Mouse (Mus musculus): ENCODE results near the gene Trim66.

The Trim66 gene

DNA sequence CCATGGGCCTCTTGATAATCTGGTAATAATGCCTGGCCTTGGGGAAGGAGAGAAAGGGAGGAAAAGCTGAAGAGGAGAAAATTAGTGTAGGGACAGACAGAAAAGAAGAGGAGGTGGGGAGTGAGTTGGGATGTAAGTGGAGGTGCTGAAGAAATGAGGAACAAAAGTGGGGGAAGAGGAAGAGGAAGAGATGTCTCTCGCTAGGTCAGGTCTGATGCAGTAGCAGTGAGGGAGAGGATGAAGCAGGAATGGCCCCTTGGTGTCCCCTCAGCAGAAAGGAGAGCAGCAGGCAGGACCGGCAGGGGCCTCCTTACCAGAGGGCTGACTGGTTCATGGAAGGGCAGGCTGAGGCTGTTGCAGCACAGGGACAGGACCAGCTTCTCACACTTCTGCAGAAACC lies 52.2 kb downstream of the Trim66 start:
- DNase-seq (ENCODE audit: low read depth, low spot score): no peak

DNA sequence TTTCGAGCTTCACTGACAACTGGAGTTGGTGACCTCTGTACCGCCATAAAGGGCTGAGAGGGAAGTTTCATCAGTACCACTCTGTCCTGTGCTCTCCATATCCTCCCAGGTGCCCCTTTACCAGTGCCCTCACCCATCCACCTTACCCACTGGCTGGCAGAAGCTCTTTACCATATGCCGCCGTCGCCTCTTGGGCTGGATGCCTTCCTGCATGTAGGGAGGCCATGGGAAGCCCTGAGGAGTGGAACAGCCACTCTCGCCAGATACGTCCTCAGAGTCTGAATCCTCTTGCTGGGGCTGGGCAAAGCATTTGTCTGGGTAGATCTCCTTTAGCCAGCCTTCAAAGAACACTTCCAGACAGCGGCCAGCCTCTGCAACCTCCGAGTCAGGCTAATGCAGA lies 53.1 kb downstream of the Trim66 start:
- DNase-seq (ENCODE audit: low read depth, low spot score): no peak

DNA sequence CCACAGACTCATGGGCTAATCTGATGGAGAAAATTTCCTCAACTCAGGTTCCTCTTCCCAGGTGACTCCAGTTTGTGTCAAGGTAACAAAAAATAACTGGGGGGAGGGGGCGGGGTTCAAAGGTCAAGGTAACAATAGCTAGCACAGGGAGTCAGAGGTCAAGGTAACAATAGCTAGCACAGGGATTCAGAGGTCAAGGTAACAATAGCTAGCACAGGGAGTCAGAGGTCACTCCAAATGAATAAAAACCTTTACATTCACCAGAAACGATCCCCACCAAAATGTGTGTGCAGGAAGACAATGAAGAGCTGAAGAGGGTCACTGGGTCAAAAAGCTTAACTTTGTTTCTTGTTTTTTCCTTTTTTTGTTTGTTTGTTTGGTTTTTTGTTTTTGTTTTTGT lies 59.9 kb downstream of the Trim66 start:
- no peak for DNase-seq (ENCODE audit: low read depth, low spot score)

DNA sequence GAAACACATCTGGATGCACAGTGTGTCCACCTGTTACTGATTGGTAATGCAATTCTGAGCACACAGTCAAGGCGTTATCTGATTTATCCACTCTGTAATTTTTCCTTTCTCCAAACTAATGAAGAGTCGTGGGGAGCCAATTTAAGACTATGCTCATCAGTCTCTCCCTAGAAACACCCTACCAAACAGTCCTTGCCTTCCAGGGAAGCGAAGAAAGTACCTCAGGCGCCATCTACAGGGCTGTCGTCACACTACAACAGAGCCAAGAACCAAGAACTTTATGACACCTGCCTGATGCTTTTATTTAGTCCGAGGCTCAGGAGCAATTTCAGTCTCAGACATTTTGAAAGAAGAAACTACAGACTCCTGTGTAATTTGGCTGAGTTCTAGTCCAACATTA lies 62.9 kb downstream of the Trim66 start:
- peak; percentile 42 for DNase-seq (ENCODE audit: low read depth, low spot score)

DNA sequence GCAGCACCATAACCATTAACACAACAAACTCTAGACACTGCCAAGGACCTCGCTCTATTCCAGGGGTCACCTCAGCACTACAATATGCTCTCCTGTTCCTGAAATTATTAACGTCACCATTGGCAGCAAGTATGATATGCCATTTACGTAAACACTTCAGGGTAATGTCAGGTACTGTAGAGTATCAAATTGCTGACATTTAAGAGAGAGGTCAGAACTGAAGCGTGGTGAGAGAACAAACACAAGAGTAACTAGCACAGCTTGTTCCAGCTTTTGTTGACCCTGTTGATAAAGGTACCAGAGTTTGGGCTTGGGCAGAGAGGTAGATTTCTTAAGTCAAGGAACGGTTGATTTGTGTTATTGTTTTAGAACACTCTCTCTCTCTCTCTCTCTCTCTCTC lies 65.2 kb downstream of the Trim66 start:
- no peak for DNase-seq (ENCODE audit: low read depth, low spot score)

DNA sequence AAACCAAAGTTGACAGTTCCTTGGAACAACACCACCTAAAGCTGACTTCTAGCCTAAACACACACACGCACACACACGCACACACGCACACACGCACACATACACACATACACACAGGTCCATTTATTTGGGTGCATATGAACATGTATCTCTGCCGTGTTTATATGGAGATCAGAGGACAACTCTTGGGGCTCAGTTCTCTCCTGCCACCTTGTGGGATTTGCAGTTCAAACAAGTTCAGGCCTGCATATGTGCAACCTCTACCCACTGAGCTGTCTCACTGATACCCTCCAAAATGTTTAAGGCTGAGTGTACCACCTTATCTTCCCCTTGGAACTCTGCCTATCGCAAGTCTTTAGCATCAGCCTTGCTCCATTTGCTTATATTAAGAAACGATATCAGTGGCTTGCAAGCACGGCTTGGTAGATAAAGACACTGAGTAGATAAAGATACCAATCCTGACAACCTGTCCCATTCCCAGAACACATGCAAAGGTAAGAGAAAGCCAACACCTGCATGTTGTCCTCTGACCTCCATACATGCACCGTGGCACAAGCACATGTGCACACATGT lies 67.2 kb downstream of the Trim66 start:
- peak; percentile 14 for DNase-seq (ENCODE audit: low read depth, low spot score)

DNA sequence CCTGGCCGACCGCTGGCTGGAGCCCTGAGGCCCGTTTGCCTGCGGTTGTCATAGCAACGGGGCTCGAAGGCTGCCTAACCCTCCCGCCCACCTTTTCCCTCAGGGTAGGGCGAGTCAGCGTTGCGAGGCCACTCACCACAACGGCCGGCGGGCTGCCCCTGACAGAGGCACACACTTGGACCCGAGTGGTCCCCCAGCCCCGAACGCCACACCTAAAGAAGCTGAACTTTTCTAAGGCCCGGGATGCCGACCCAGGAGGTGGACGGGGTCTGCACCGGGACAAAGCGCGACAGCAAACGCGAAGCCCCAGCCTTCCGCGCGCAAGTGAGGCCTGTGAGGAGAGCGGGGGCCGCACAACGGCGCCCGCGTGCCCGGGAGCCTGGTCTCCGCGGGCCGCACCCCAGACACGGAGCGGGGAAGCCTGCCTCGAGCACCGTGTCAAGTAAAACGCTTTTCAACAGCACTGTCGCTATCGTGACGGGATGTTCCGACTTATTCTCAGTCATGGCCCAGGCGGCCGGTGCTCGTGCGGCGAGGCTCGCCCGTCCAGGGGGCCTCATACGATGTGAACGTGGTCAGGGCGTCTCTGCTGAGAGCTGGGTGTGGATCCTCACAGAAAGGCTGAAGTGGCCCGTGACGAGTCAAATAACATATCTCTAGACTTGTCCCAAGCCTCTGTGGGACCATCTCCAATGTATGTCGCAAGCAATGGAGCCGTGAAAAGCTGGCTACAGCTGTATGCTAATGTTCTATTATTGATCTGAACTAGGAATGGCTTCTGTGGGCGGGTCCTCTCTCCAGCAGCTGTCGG lies 68.9 kb downstream of the Trim66 start, which contains the start of gene Stk33:
Stk33 (minus strand) TSS at position 301 of the 811 bp plus-strand sequence.
- no peak for DNase-seq (ENCODE audit: low read depth, low spot score)

DNA sequence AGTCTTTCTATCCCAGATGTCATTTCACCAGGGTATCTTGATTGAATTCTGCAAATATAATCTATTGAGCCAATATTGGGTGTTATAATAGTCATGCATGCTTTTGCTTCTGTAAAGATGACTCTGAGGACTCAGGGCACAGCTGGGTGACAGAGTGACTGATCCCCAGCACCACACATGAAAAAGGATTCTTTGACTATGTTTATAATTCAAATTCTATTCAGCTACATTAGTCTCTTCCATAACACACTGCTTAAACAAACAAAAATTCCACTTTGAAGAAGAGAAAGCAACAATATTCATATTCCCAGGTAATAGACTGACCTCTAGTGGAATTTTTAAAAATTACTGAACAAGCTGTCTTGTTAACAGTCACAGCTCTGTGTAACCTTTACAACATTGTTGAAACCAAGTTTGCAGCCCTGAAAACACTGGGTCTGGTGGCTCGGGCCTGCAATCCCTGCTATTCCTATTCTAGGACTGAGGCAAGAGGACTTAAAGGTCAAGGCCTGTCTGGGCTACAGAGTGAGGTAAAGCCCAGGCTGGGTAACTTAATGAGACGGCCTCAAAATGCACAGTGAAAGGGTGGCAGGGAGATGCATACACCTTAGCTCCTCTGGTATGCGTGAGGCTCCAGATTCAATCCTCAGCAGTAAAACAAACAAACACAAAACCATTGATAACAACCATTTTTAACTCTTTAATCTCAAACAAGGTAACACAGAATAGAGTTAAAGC lies 83.3 kb downstream of the Trim66 start:
- DNase-seq (ENCODE audit: low read depth, low spot score): peak; percentile 36

DNA sequence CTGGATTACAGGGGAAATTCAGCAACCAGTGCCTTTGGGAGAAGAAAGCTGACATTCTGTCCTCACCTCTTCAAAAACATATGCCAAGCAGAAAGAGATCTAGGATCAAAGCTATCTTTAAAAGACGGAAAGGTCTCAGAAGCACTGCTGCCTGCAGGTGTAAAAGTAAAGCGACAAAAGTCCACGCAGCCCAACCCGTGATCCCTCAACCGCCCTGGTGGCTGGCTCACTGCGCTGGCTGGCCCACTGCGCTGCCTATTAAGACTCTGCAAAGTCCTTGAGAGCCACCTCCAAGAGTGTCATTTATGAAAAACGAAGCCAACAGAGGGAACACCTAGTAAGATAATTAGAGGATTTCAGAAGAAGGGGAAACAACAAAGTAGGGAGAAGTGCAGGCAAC lies 85.1 kb downstream of the Trim66 start:
- no peak for DNase-seq (ENCODE audit: low read depth, low spot score)

DNA sequence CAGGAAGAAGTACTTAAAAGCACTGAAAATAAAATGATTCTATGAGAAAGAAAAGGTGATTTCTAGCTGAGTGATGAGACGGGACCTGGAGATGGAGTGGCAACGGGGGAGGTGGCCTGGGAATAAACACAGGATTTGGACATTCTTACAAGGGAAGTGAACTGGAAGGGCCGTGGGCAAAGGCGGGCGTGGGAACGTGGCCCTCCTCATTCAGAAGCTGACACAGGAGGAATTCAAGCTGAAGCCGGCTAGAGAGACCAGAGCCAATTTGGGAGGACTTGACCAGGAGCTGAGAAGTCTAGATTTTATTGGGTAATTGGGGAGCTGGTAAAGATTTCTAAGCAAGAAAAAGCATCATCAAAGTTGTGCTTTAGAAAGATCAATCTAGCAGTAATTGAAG lies 102.4 kb downstream of the Trim66 start:
- DNase-seq (ENCODE audit: low read depth, low spot score): no peak

DNA sequence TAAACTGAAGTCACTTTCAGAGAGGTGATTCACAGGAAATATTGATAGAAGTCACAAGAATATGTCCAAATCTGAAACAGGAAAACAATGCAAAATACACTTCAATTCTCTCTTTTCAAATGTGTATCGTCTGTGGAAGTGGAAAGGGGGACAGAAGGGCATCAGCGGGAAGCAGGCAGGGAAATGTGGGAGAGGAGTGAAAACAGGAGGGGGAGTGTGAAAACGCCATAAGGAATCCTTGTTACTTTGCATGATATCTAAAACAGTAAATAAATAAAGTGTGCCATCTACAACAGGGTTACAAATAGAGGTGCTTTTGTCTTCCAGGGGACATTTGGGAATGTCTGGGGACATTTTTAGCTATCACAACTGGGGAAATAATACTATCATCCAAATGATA lies 108.6 kb downstream of the Trim66 start:
- no peak for DNase-seq (ENCODE audit: low read depth, low spot score)
